Mouse (Mus musculus): ENCODE measurements at regions not wholly inside any gene's neighbourhood (a gene's known extent, or its start where the extent isn't known, plus 50 kb on each side); places are given as distances from the start of the nearest gene placed in this dataset.

DNA sequence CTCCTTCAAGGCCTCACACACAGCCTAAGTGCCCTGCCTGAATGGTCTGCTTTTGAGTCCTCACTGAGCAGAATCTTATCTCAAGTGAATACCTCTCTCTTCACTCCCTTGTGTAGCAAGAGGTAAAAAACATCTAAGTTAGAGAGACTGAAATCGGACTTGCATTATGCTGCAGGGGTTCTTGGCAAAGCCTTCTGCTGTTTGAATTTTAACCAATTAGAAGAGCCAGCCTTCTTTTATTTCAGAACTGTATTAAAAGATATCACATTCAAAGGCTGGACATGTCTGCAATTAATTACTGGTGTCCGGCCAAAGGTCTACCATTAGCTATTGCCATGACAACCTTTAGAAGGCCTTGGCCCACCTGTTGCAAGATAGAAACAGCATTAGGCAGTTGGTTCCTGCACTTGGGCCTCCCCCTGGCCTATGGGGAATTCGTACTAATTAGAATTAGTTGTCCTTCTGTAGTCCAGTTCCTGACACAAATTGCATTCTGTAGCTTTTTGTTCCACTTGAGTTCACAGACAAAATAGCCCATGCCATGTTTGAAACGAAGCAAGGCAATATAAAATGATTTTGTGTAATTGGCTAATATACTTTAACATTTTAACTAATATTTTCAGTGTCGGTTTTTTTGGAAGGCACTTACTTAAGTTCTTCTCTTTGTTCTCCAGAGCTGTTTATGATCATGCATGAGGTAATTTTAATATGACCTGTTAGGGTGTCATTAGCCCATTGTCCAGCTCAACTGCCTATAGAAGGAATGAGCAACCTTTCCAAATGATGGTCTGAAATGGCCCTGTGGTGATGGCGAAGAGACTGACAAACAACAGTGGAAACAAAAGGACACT lies 219.4 kb downstream of the Lmo4 start:
- ATAC-seq (replicated peaks in 1 of 2; ENCODE audit: insufficient read depth in 1 of 2, low FRiP score in 2 of 2, low TSS enrichment in 1 of 2, low read depth in 1 of 2, poor library complexity in 2 of 2, severe bottlenecking in 2 of 2), result no peak

DNA sequence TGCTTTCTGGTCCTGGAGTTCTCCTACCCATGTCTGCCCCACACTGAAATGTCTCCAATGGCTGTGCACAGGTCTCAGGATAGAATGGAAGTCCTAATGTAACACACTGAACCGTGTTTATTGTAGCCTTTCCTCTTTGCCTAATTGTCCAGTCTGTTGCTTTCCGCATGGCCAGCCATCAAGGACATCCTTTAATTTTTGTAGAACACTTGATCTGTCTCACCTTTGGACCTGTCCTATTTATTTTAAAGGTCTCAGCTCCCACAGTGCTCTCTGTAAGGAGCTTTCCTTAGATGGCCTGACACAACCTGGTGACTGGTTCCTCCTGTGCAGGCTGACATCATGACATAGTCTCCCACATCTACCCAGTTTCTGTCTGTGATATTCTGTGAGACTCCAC lies 226.3 kb downstream of the Lmo4 start:
- no peak for ATAC-seq (replicated peaks in 1 of 2; ENCODE audit: insufficient read depth in 1 of 2, low FRiP score in 2 of 2, low TSS enrichment in 1 of 2, low read depth in 1 of 2, poor library complexity in 2 of 2, severe bottlenecking in 2 of 2)

DNA sequence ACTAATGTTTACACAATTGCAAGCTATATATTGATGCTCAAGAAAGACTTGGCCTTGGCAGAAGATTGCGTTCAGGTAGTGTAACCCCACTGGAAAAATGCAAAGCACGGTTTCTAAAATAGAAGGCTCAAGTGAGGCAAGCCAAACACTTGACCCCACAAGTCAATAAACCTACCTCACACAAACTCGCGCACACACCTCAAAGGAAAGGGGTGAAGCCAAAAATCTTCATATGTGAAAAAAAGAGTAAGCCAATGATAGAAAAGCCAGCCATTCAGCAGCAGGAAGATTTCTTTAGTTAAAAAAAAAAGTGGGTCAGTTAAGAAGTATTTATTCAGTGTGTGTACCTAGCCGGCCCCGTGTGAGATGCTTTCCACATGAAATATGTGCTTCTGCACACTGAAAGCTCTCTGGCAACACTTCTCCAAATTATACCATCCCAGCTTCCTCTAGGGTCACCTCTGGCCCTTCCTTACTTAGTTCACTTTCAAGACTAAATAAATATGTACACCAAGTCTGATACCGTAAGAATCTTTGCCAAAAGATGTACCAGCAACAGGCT lies 227.1 kb downstream of the Lmo4 start:
- no peak for ATAC-seq (replicated peaks in 1 of 2; ENCODE audit: insufficient read depth in 1 of 2, low FRiP score in 2 of 2, low TSS enrichment in 1 of 2, low read depth in 1 of 2, poor library complexity in 2 of 2, severe bottlenecking in 2 of 2)

DNA sequence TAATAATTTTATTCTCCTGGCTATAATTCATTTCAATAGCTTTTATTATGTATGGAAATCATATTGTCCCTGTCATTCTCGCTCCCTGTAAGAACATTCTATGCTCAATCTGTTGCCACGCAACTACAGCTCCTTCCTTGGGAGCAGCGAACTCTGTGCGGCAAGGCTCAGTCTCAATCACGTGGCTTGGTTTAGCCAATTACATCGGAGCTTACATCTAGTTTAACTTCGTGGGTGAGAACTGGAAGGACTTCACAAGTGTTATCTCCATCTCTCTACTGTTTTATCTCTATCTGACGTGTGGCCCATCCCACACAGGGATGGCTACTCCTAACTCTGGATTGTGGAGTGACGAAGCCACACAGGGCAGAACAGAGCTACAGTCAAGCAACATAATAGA lies 231.4 kb downstream of the Lmo4 start:
- ATAC-seq (replicated peaks in 1 of 2; ENCODE audit: insufficient read depth in 1 of 2, low FRiP score in 2 of 2, low TSS enrichment in 1 of 2, low read depth in 1 of 2, poor library complexity in 2 of 2, severe bottlenecking in 2 of 2), result no peak

DNA sequence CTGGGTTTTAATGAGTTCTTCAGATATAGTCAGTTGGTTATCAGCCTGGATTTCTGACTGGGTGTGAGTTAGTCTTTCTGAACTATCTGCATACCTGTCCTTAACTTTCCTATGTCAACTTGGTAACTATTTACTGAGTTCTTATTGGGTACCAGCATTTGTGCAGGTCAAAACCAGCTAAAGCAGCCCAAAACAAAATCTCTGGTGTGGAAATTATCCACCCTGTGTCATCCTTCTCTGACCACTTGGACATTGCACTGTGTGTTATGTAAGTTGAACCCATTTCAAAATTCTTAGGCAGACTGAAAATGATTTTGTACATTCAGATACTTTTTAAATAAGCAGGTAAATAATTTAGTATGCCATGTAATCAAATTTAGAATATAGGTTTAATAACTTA lies 232.7 kb downstream of the Lmo4 start:
- ATAC-seq (replicated peaks in 1 of 2; ENCODE audit: insufficient read depth in 1 of 2, low FRiP score in 2 of 2, low TSS enrichment in 1 of 2, low read depth in 1 of 2, poor library complexity in 2 of 2, severe bottlenecking in 2 of 2), result no peak

DNA sequence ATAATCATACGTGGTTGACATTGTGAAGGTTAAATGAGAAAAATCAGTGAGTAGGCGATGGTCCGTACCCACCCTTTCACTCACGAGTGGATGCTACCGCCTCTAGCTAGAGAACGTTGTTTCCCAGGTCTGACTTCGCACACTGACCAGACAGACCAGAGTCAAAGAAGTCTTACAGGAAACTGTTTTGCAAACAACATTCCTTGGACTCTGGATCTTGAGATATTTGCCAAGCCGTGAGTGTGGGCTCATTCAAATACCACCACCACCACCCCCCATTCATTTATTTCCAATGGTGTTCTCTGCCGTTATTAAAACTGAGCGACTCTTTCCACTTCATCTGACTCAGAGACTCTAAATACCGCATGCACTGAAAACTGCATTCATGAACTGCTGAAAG lies 234.2 kb downstream of the Lmo4 start:
- no peak for ATAC-seq (replicated peaks in 1 of 2; ENCODE audit: insufficient read depth in 1 of 2, low FRiP score in 2 of 2, low TSS enrichment in 1 of 2, low read depth in 1 of 2, poor library complexity in 2 of 2, severe bottlenecking in 2 of 2)

DNA sequence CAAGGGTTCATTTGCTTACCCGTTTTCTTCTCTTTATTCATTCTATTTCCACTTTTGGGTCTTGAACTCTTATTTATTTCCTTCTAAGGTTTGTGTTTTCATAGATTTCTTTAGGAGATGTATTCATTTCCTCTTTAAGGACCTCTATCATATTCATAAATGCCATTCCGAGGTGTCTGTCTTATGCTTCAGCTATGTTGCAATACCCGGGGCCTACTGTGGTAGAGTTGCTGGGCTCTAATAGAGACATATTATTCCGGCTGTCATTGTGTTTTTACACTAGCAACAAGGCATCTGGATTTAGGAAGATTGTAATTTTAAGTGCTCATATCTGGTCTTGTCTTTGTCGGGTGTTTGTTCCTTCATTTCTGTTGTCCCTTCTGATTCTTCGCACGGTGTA lies 249.5 kb downstream of the Lmo4 start:
- no peak for ATAC-seq (replicated peaks in 1 of 2; ENCODE audit: insufficient read depth in 1 of 2, low FRiP score in 2 of 2, low TSS enrichment in 1 of 2, low read depth in 1 of 2, poor library complexity in 2 of 2, severe bottlenecking in 2 of 2)

DNA sequence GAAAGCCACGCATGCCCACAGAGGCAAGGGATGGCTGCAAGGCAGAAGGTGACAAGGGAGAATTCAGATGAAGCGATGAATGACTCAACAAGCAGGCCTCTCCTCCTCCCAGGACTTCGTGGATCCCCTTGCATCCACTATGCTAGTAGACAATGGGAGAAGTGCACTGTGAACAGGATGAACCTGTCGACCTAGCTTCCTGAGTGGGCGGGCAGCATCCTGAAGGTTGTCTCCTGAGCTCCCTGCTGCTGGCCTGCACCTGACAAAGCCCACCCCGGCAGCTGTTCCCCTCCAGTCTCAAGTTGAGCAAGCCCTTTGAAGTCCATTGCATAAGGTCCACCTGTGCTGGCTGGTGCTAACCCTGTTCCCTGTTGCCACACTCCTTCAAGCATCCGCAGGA lies 250.2 kb downstream of the Lmo4 start:
- peak in 1 of 2 experiments; percentile 39; a peak in 1 of 4 replicates for ATAC-seq (replicated peaks in 1 of 2; ENCODE audit: insufficient read depth in 1 of 2, low FRiP score in 2 of 2, low TSS enrichment in 1 of 2, low read depth in 1 of 2, poor library complexity in 2 of 2, severe bottlenecking in 2 of 2)

DNA sequence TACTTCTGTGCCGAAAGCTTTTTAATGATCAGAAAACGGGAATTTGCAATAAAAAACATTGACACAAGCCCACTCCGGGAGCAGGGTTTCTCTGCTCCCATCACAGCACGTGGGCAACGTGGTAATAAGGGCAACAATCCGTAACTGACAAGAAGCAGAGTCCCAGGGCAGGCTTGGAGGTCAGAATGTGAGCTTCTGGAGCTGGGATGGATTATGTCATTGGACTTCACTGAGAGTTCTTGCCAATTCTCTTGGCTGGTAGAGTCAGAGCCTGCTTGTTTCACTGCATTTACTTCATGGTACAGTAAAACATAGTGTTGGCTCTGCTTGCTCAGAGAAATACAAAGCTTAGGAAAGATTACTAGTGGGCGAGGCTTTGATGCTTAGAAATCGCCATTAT lies 252.7 kb downstream of the Lmo4 start:
- no peak for ATAC-seq (replicated peaks in 1 of 2; ENCODE audit: insufficient read depth in 1 of 2, low FRiP score in 2 of 2, low TSS enrichment in 1 of 2, low read depth in 1 of 2, poor library complexity in 2 of 2, severe bottlenecking in 2 of 2)

DNA sequence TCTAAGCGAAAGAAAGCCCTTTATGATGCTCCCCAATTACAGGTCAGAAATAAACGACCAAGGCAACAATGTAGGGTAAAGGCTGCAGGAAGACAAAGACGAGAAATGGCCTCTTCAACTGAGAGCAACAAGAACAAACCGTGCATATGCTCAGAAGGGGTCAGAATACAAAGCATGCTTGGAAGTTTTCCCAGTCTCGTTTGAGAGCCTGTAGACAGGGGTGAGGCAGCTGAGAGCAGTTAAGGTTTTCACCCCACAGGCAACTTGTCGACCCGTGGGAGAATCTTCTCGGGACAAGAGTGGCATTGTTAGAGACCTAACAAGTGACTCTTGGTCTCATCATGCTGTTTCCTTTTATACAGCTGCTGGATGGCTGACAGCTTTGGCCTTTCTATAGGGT lies 255.4 kb downstream of the Lmo4 start:
- ATAC-seq (replicated peaks in 1 of 2; ENCODE audit: insufficient read depth in 1 of 2, low FRiP score in 2 of 2, low TSS enrichment in 1 of 2, low read depth in 1 of 2, poor library complexity in 2 of 2, severe bottlenecking in 2 of 2), result no peak

DNA sequence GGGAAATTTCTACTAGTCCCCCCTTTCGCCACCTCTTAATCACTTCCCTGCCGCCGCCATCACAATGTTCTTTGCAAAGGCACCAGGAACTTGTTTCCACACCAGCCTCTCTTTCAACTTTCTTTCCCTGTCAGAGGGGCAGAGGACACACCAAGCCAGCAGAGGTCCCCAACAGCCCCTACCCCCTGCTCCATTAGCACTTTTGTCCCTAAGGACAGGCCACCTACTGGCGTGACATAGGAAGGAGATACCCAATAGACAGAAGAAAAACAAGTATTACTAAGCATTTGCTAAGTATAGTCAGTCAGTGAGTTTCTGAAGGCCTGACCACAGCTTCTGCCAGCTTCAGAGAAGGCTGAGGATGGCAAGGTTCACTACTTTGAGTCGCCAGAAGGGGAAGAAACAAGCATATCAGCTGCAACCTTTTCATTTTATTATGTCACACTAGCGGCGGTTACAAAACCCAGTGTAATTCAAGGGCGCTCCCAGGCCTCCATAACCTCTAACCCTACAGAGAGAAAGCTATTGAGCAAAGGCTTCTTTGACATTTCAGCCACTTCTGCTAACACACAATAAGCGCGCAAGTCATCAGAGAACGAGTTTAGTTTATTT lies 255.9 kb downstream of the Lmo4 start:
- peak; percentile 85 to 86; a peak in 3 of 4 replicates for ATAC-seq (replicated peaks in 1 of 2; ENCODE audit: insufficient read depth in 1 of 2, low FRiP score in 2 of 2, low TSS enrichment in 1 of 2, low read depth in 1 of 2, poor library complexity in 2 of 2, severe bottlenecking in 2 of 2)

DNA sequence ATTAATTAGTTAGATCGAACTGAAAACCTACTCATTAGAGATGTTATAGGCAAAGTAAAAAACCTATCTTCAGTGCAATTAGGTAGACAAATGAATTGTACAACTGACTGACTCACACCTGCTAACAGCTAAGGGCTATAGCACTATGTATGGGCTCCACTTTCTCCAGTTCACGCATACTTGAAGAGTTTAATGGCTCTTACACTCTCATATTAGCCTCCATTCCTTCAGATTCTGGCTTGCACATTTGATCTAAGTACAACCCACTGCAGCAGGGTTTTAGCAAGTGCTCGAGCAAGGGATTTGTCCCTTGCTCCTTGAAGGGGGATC lies 257.1 kb downstream of the Lmo4 start:
- ATAC-seq (replicated peaks in 1 of 2; ENCODE audit: insufficient read depth in 1 of 2, low FRiP score in 2 of 2, low TSS enrichment in 1 of 2, low read depth in 1 of 2, poor library complexity in 2 of 2, severe bottlenecking in 2 of 2), result no peak

DNA sequence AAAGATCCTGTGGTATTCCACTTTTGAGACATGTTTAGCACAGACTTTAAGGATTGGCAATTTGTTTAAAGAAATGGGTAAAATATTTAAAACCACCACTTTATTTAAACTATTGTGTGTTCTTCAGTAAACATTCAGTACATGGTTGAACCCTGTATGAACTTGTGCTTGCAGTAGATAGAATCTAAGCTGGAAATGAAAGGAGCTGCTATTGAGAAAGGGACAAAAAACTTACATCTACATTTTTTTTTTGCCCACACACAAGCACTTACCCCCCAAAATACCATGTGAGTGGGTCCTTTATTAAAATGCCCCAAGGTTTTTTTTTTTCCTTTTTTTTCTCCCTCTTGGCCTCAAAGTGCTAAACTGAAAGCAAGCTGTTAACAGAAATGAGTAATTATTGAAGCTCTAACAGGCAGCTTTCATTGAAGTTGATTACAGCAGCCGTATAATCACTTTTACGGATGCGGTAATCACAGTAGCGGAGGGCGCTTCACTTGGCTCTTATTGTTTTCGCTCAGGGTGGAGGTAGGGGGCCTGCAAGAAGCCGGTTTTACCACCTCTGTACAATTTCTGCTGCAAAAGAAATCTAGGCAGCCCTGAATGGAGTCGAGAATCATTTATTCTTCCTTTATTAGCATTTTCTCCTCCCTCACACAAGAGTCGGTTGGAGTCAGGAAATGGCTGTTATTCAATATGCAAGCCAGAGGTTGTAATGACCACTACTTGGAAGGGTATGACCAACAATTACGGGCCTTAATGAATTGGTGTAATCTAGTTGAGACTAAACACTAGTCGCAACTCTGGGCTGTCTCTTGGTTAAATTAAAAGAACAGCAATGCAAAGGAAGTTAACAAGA lies 257.7 kb downstream of the Lmo4 start:
- no peak for ATAC-seq (replicated peaks in 1 of 2; ENCODE audit: insufficient read depth in 1 of 2, low FRiP score in 2 of 2, low TSS enrichment in 1 of 2, low read depth in 1 of 2, poor library complexity in 2 of 2, severe bottlenecking in 2 of 2)

DNA sequence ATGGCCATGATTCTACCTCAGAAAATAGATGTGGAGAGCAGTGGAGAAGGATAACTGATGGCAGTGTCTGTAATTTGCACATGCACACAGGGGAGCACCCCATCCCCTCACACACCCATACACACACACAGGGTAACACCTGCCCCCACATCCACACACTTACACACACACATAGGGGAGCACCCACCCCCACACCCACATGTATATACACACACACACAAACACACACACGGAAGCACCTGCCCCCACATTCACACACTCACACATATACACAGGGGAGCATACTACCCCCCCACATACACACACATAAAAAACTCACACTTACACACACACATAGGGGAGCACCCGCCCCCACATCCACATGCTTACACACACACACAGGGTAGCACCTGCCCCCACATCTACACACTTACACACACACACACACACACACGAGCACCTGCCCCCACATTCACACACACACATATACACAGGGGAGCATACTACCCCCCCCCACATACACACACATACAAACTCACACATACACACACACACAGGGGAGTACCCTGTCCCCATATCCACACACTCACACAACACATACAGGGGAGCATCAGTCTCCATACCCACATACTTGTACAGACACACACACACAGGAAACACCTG lies 265.8 kb downstream of the Lmo4 start:
- no peak for ATAC-seq (replicated peaks in 1 of 2; ENCODE audit: insufficient read depth in 1 of 2, low FRiP score in 2 of 2, low TSS enrichment in 1 of 2, low read depth in 1 of 2, poor library complexity in 2 of 2, severe bottlenecking in 2 of 2)

DNA sequence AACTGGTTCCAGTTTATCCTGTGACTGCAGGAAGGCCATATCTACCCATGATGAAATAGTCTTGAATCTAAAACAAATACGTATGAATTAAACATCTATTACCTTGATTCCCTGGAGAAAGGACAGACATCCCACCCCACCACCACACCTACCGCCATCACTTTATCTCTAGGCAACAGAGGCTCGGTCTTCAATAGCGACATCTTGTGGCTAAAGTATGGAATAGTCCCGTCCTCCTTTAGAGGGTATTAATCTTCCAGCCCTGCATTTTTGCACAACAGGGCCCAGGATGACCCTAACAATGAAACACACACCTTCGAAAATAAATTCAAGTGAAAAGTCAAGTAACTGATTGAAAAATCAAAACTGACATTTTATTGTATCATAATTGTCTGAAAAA lies 279.7 kb downstream of the Lmo4 start:
- ATAC-seq (replicated peaks in 1 of 2; ENCODE audit: insufficient read depth in 1 of 2, low FRiP score in 2 of 2, low TSS enrichment in 1 of 2, low read depth in 1 of 2, poor library complexity in 2 of 2, severe bottlenecking in 2 of 2), result no peak; a peak in 1 of 4 replicates

DNA sequence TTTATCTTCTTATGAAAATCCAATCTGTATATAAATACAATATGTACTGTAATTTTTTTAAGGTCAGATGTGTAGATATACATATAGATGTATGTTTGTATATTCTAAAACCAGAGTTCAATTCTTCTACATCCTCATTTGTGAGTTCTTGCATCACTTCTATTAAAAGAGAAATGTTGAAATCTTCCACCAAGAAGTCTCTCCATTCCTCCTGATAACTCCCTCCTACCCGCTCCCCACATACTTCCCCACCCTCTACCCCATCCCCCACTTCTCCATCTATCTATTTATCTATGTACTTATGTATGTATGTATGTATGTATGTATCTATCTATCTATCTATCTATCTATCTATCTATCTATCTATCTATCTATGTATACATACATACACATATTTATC lies 285.3 kb downstream of the Lmo4 start:
- ATAC-seq (replicated peaks in 1 of 2; ENCODE audit: insufficient read depth in 1 of 2, low FRiP score in 2 of 2, low TSS enrichment in 1 of 2, low read depth in 1 of 2, poor library complexity in 2 of 2, severe bottlenecking in 2 of 2), result no peak

DNA sequence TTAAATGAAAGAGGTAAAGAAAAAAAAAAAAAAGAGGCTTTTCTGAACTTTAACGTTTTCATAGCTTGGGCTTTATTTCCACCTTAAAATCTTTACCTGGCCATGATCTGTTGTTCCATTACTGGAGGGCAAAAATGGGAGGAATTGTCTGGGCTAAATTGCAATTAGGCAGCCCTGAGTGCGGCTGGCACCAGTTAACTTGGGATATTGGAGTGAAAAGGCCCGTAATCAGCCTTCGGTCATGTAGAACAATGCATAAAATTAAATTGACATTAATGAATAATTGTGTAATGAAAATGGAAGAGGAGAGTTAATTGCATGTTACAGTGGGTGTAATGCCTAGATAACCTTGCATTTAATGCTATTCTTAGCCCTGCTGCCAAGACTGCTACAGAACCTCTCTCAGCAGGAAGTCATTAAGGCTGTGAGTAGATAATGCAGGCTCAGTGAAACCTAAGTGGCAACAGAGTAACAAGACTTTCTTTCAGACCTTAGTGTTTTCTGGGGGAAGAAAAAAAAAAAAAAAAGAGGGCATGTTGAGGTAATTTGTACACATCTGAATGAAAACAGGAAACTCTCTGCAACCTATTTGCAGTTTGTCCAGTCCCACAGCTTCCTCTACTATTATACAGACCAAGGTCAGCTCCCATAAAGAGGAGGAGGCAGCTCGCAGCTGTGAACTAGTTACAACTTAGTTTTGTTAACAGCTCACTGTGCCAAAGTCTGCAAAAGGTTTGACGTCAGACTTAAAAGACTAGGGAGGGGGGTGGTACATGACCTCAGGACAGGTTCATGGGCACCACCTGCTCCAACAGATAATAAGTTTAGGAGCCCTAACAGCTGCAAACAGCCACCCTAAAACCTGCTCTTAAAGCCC lies 290.4 kb downstream of the Lmo4 start:
- ATAC-seq (replicated peaks in 1 of 2; ENCODE audit: insufficient read depth in 1 of 2, low FRiP score in 2 of 2, low TSS enrichment in 1 of 2, low read depth in 1 of 2, poor library complexity in 2 of 2, severe bottlenecking in 2 of 2), result peak; percentile 60 to 77

All from hematopoietic stem cell, adult 5-6 weeks (primary cell).